Mouse (Mus musculus) midbrain, embryonic 11.5 days (tissue): Measurements from ENCODE around the gene Gm48551. TPM values are rescaled to one million over a fixed set of nuclear protein-coding genes. Genes with fewer than 3 reads are reported as not detected.
A peak's percentile ranks its signal among the peaks of the same experiment; 100 is the strongest.

Experiments
- ATAC-seq: fragments of 200-750 bp; cut with Nextera tagmentation; 2 replicates; pipeline ENCODE4 v1.8.0; 2017; ENCODE audit warnings: moderate TSS enrichment, moderate library complexity; ENCODE audit not compliant: low FRiP score
- DNase-seq: peaks from one replicate; pipeline ENCODE4 v3.0.0; 2015; ENCODE audit warnings: low spot score; ENCODE audit errors: missing footprints
- H3K27ac ChIP-seq: fragments of 300-500 bp; sonication (generic); 2 replicates; pipeline ENCODE4 v1.5.1; 2014; ENCODE audit warnings: low read depth, low read length
- H3K27me3 ChIP-seq: fragments of 300-500 bp; sonication (generic); 2 replicates; pipeline ENCODE4 v1.6.1; 2014; ENCODE audit warnings: mild to moderate bottlenecking, low read length, moderate library complexity, mixed read lengths; ENCODE audit not compliant: control insufficient read depth, insufficient read depth
- H3K36me3 ChIP-seq: fragments of 300-500 bp; sonication (generic); 2 replicates; pipeline ENCODE4 v1.6.1; 2014; ENCODE audit warnings: mild to moderate bottlenecking, low read length, moderate library complexity, mixed read lengths; ENCODE audit not compliant: control insufficient read depth, insufficient read depth
- H3K4me1 ChIP-seq: fragments of 300-500 bp; sonication (generic); 2 replicates; pipeline ENCODE4 v1.6.1; 2014; ENCODE audit warnings: low read length; ENCODE audit not compliant: control insufficient read depth, insufficient read depth
- H3K4me2 ChIP-seq: fragments of 300-500 bp; sonication (generic); 2 replicates; pipeline ENCODE4 v1.6.1; 2014; ENCODE audit warnings: mild to moderate bottlenecking, moderate library complexity
- H3K4me3 ChIP-seq: fragments of 300-500 bp; sonication (generic); 2 replicates; pipeline ENCODE4 v1.5.1; 2014; ENCODE audit warnings: low read depth, low read length
- H3K9ac ChIP-seq: fragments of 300-500 bp; sonication (generic); 2 replicates; pipeline ENCODE4 v1.6.1; 2014; ENCODE audit warnings: low read length
- H3K9me3 ChIP-seq: fragments of 300-500 bp; sonication (generic); 2 replicates; pipeline ENCODE4 v1.6.1; 2016; ENCODE audit warnings: low read length; ENCODE audit not compliant: control insufficient read depth
- WGBS: fragments of 180-500 bp; shearing (Covaris S2); extraction: QIAGEN DNeasy Blood & Tissue Kit; methylation state at CpG from one replicate; pipeline ENCODE4 v1.1.7; 2014; 5-methylcytosine and 5-hydroxymethylcytosine counted together
- polyA plus RNA-seq: library from polyadenylated mRNA; unstranded; fragments of >200 nt; fragmentation: Nextera tagmentation; extraction: Ambion mirVana; gene quantifications from 2 replicates; pipeline ENCODE4 v1.2.1, GENCODE M21; 2014

The Gm48551 gene
- 2.7 and 2.9 TPM in 2 replicates for polyA plus RNA-seq

GRCm38 (mm10) chr10:81383802-81384604 is at the start of gene Gm48551, which contains the start of gene Dohh:
Gm48551 (plus strand) TSS chr10:81384466.
Dohh (plus strand) TSS chr10:81384428.
- peaks cover 16% of the 10 kb centered on the region for H3K36me3 ChIP-seq
- H3K4me1 ChIP-seq = peaks cover 14% of the 10 kb centered on the region
- no peaks in the 10 kb centered on the region for H3K27me3 ChIP-seq
- peak within 1 kb of the TSS; percentile 84 for H3K9ac ChIP-seq
- peak; percentile 95 for ATAC-seq
- peak within 1 kb of the TSS; percentile 96 for H3K4me3 ChIP-seq
- H3K27ac ChIP-seq = peak within 1 kb of the TSS; percentile 72
- H3K9me3 ChIP-seq = no peaks in the 10 kb centered on the region
- DNase-seq = peak; percentile 100
- H3K4me2 ChIP-seq = peak within 1 kb of the TSS; percentile 95
- 5% methylated on average over 51 of the region's 54 CpGs for WGBS

- Histone ChIP-seq H3K27me3 (peaks cover 16% of the 10 kb centered on the region), H3K4me1 (peaks cover 4% of the 10 kb centered on the region; the same call in 1 of the 2 replicates), H3K9me3 (no peaks in the 10 kb centered on the region), H3K4me2 (no peak overlapping the region), H3K9ac (no peak overlapping the region), H3K27ac (no peak overlapping the region), H3K4me3 (no peak overlapping the region), H3K36me3 (no peaks in the 10 kb centered on the region)
- DNase-seq = peak; percentile 84
- WGBS = 37% methylated on average over 18 of the region's 19 CpGs
- ATAC-seq = peak; percentile 41
These were observed 48.6 kb upstream of the Gm48551 start for GRCm38 (mm10) chr10:81335393-81336340.

- no peaks in the 10 kb centered on the region for H3K36me3 ChIP-seq
- no peak overlapping the region for H3K4me3 ChIP-seq
- ATAC-seq = no peak
- H3K4me2 ChIP-seq = no peak overlapping the region
- no peak overlapping the region for H3K9ac ChIP-seq
- peaks cover 4% of the 10 kb centered on the region; the same call in 1 of the 2 replicates for H3K4me1 ChIP-seq
- no peak for DNase-seq
- no peaks in the 10 kb centered on the region for H3K9me3 ChIP-seq
- 90% methylated on average over 4 of the region's 4 CpGs for WGBS
- H3K27ac ChIP-seq = no peak overlapping the region
- peaks cover 20% of the 10 kb centered on the region for H3K27me3 ChIP-seq
These were observed 47.7 kb upstream of the Gm48551 start for GRCm38 (mm10) chr10:81336558-81336957.

- Histone ChIP-seq H3K4me1 (peaks cover 7% of the 10 kb centered on the region), H3K27me3 (peaks cover 41% of the 10 kb centered on the region), H3K9ac (no peak overlapping the region), H3K36me3 (no peaks in the 10 kb centered on the region), H3K27ac (no peak overlapping the region), H3K9me3 (no peaks in the 10 kb centered on the region), H3K4me3 (no peak overlapping the region), H3K4me2 (no peak overlapping the region)
- ATAC-seq (no peak), DNase-seq (no peak)
- 36% methylated on average over 17 of the region's 17 CpGs for WGBS
These were observed 43.5 kb upstream of the Gm48551 start for GRCm38 (mm10) chr10:81340551-81341332.

- DNase-seq (peak; percentile 97), ATAC-seq (no peak)
- Histone ChIP-seq H3K27me3 (peaks cover 43% of the 10 kb centered on the region), H3K9ac (no peak overlapping the region), H3K4me3 (no peak overlapping the region), H3K36me3 (no peaks in the 10 kb centered on the region), H3K4me1 (peaks cover 9% of the 10 kb centered on the region), H3K27ac (no peak overlapping the region), H3K9me3 (no peaks in the 10 kb centered on the region), H3K4me2 (no peak overlapping the region)
- 31% methylated on average over 16 of the region's 16 CpGs for WGBS
These were observed 42.8 kb upstream of the Gm48551 start for GRCm38 (mm10) chr10:81341333-81341949.

- Histone ChIP-seq H3K27ac (no peak within 1 kb of the TSS), H3K4me2 (peak within 1 kb of the TSS; percentile 71), H3K9me3 (no peaks in the 10 kb centered on the region), H3K4me3 (peak within 1 kb of the TSS; percentile 39), H3K4me1 (peaks cover 19% of the 10 kb centered on the region), H3K27me3 (peaks cover 45% of the 10 kb centered on the region), H3K36me3 (no peaks in the 10 kb centered on the region), H3K9ac (peak within 1 kb of the TSS; percentile 52)
- ATAC-seq = no peak
- DNase-seq = peak; percentile 92
- WGBS = 7% methylated on average over 58 of the region's 67 CpGs
These were observed 41.4 kb upstream of the Gm48551 start, which contains the start of gene Gipc3 for GRCm38 (mm10) chr10:81342686-81343505. Gipc3 (minus strand) TSS chr10:81343266.

GRCm38 (mm10) chr10:81344421-81345161 is 39.7 kb upstream of the Gm48551 start:
- Histone ChIP-seq H3K27me3 (peaks cover 42% of the 10 kb centered on the region), H3K4me3 (no peak overlapping the region), H3K27ac (no peak overlapping the region), H3K4me1 (peaks cover 27% of the 10 kb centered on the region), H3K9ac (no peak overlapping the region), H3K4me2 (no peak overlapping the region), H3K36me3 (no peaks in the 10 kb centered on the region), H3K9me3 (no peaks in the 10 kb centered on the region)
- DNase-seq (peak; percentile 84), ATAC-seq (no peak)
- WGBS = 53% methylated on average over 8 of the region's 8 CpGs
